Mouse (Mus musculus) midbrain, embryonic 12.5 days (tissue): Measurements from ENCODE around the gene Fbxl15. TPM values are rescaled to one million over a fixed set of nuclear protein-coding genes. Genes with fewer than 3 reads are reported as not detected.
A peak's percentile ranks its signal among the peaks of the same experiment; 100 is the strongest.

Source experiments
- ATAC-seq: fragments of 200-750 bp; cut with Nextera tagmentation; 2 replicates; pipeline ENCODE4 v1.8.0; 2017; ENCODE audit warnings: low read depth, moderate TSS enrichment, moderate library complexity; ENCODE audit not compliant: low FRiP score
- H3K27ac ChIP-seq: fragments of 300-500 bp; sonication (generic); replicated peaks from 2 replicates; pipeline ENCODE4 v1.5.1; 2016; ENCODE audit warnings: mild to moderate bottlenecking
- H3K27me3 ChIP-seq: fragments of 300-500 bp; sonication (generic); 2 replicates; pipeline ENCODE4 v1.6.1; 2016; ENCODE audit warnings: mild to moderate bottlenecking
- H3K36me3 ChIP-seq: fragments of 300-500 bp; sonication (generic); 2 replicates; pipeline ENCODE4 v1.6.1; 2016
- H3K4me1 ChIP-seq: fragments of 300-500 bp; sonication (generic); 2 replicates; pipeline ENCODE4 v1.6.1; 2016
- H3K4me2 ChIP-seq: fragments of 300-500 bp; sonication (generic); replicated peaks from 2 replicates; pipeline ENCODE4 v1.6.1; 2016; ENCODE audit warnings: mild to moderate bottlenecking, moderate library complexity
- H3K4me3 ChIP-seq: fragments of 300-500 bp; sonication (generic); 2 replicates; pipeline ENCODE4 v1.5.1; 2016; ENCODE audit warnings: mild to moderate bottlenecking
- H3K9ac ChIP-seq: fragments of 300-500 bp; sonication (generic); replicated peaks from 2 replicates; pipeline ENCODE4 v1.6.1; 2016; ENCODE audit warnings: mild to moderate bottlenecking, moderate library complexity
- H3K9me3 ChIP-seq: fragments of 300-500 bp; sonication (generic); 2 replicates; pipeline ENCODE4 v1.6.1; 2016; ENCODE audit warnings: mild to moderate bottlenecking
- WGBS: fragments of 180-500 bp; shearing (Covaris S2); methylation state at CpG from one replicate; pipeline ENCODE4 v1.1.7; 2016; 5-methylcytosine and 5-hydroxymethylcytosine counted together
- polyA plus RNA-seq: library from polyadenylated mRNA; unstranded; fragments of >200 nt; fragmentation: Nextera tagmentation; extraction: Ambion mirVana; gene quantifications from 2 replicates; pipeline ENCODE4 v1.2.1, GENCODE M21; 2016

The Fbxl15 gene
- polyA plus RNA-seq, 1 experiment from 2014 or later: 32.6 TPM

DNA sequence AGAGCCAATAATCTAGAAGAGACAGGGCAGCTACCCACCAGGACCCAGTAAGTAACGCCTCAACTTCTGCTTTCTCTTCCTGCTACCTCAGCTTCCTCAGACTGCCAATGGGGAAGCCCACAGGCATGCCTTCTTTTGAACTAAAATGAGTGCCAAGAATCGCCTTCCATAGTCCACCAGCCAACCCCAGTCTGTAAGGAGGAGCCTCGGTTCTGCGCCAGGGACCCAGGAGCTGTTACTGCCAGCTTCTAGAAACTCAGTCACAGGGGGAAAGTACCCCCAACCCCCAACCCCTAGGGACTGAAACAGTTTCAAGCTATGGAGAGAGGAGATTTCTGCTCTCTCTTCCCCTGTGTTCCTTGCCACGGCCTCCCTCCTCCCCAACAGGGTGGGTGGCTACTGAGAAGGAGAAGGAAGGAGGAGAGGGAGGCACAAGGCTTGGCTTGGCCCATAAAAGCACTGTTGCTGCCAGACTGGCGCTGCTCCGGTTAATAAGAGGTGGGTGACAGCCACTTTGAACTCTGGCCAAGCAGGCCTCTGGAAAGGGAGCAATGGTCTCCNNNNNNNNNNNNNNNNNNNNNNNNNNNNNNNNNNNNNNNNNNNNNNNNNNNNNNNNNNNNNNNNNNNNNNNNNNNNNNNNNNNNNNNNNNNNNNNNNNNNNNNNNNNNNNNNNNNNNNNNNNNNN, 11.4 kb downstream of the Fbxl15 start:
- H3K36me3 ChIP-seq: peaks cover 6% of the 10 kb centered on the region; the same call in 1 of the 2 replicates
- no peak for ATAC-seq
- 82% methylated on average over 7 of the region's 7 CpGs for whole genome bisulfite sequencing
- H3K4me2 ChIP-seq: no peak overlapping the region
- H3K9ac ChIP-seq: 0 out of 2 replicates have a peak overlapping the region, but pooled peaks have one; percentile 11
- H3K4me3 ChIP-seq: no peak overlapping the region
- no peak overlapping the region for H3K27ac ChIP-seq
- no peaks in the 10 kb centered on the region for H3K9me3 ChIP-seq
- H3K27me3 ChIP-seq: peaks cover 9% of the 10 kb centered on the region; the same call in 1 of the 2 replicates
- H3K4me1 ChIP-seq: peaks cover 16% of the 10 kb centered on the region

DNA sequence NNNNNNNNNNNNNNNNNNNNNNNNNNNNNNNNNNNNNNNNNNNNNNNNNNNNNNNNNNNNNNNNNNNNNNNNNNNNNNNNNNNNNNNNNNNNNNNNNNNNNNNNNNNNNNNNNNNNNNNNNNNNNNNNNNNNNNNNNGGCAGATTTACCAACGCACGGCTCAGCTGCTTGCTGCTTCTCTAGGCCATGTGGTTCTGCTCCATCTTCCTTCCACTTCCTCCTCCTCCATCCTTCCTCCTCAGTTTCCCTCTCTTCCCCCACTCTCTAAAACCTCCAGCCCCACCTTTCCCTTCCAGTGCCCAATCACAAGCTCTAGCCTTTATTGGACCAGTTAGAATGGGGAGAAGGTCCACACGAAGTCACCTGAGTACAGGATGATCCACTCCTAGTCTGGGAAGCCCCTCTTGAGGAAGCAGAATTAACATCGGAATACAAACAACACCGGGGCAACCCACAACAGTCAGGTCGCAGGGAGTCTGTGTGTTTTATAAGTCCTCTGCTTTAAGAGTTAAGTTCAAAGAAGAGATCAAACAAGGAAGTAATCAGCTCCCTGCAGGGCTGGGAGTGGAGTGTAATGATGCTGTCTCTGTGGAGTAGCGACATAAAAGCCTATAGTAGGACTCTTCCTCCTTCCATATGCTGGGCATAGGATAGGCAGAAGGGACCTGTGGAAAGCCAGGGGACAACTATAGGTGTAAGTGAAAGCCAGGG, 16.9 kb downstream of the Fbxl15 start:
- peaks cover 14% of the 10 kb centered on the region for H3K4me1 ChIP-seq
- 21% methylated on average over 7 of the region's 7 CpGs for WGBS
- ATAC-seq: no peak

DNA sequence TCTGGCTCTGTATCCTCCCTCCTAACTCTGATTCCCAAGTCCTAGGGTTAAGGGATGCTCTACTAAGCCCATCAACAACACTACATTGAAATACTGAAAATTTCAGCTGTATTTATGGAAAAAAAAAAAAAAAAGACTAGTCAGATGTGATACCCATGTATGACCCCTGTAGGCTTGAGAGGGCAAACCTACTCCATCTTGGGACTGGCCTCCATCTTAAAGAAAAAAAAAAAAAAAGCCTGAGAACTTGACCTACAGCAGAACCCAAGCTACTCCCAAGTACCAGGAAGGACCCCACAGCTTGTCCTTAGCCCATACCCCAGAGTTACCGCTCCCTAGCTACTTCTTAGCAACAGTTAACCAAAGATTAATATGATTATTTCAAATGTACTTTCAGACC, 19.2 kb downstream of the Fbxl15 start:
- H3K27ac ChIP-seq: no peak overlapping the region
- H3K27me3 ChIP-seq: peaks cover 48% of the 10 kb centered on the region
- no peaks in the 10 kb centered on the region for H3K36me3 ChIP-seq
- H3K4me3 ChIP-seq: no peak overlapping the region
- H3K4me2 ChIP-seq: no peak overlapping the region
- H3K9me3 ChIP-seq: no peaks in the 10 kb centered on the region
- WGBS: 100% methylated on average over 1 of the region's 1 CpGs
- H3K4me1 ChIP-seq: peaks cover 15% of the 10 kb centered on the region
- no peak overlapping the region for H3K9ac ChIP-seq
- ATAC-seq: no peak

More for the DNA sequence above, 16.9 kb downstream of the Fbxl15 start:
- Histone ChIP-seq H3K36me3 (no peaks in the 10 kb centered on the region), H3K9me3 (no peaks in the 10 kb centered on the region), H3K9ac (no peak overlapping the region), H3K4me3 (no peak overlapping the region), H3K27ac (no peak overlapping the region), H3K27me3 (peaks cover 31% of the 10 kb centered on the region), H3K4me2 (no peak overlapping the region)

DNA sequence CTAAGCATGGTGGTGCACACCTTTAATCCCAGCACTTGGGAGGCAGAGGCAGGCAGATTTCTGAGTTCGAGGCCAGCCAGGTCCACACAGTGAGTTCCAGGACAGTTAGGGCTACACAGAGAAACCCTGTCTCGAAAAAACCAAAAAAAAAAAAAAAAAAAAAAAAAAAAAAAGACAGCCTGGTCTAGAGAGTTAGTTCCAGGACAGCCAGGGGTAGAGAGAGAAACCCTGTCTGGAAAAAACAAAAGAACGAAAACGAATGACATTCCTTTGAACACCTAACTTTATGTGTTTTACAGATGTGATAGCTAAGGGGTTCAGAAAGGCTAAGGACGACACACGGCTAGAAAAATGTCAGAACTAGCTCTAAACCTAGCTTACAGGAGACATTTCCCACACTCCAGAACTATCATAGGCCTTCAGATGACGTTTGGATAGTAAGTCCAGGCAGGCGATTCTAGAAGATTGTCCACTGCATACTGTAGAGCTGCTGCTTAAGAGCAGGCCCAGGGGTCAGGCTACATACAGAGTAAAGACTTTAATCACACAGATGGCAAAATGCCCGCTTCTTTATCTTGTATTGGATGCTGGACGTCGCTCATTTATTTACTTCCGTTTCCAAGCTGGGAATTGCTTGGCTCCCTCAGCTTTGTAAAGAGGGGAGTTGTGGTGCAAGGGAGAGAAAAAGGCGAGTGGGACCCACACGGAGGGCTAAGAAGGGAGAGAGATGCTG, 20.1 kb downstream of the Fbxl15 start:
- peak overlapping the region; percentile 89 for H3K4me2 ChIP-seq
- H3K36me3 ChIP-seq: no peaks in the 10 kb centered on the region
- H3K27ac ChIP-seq: peak overlapping the region; percentile 75
- H3K4me1 ChIP-seq: peaks cover 15% of the 10 kb centered on the region
- peaks cover 55% of the 10 kb centered on the region for H3K27me3 ChIP-seq
- peak overlapping the region; percentile 54 for H3K4me3 ChIP-seq
- H3K9ac ChIP-seq: peak overlapping the region; percentile 68
- H3K9me3 ChIP-seq: no peaks in the 10 kb centered on the region
- ATAC-seq: no peak
- WGBS: 32% methylated on average over 14 of the region's 14 CpGs

DNA sequence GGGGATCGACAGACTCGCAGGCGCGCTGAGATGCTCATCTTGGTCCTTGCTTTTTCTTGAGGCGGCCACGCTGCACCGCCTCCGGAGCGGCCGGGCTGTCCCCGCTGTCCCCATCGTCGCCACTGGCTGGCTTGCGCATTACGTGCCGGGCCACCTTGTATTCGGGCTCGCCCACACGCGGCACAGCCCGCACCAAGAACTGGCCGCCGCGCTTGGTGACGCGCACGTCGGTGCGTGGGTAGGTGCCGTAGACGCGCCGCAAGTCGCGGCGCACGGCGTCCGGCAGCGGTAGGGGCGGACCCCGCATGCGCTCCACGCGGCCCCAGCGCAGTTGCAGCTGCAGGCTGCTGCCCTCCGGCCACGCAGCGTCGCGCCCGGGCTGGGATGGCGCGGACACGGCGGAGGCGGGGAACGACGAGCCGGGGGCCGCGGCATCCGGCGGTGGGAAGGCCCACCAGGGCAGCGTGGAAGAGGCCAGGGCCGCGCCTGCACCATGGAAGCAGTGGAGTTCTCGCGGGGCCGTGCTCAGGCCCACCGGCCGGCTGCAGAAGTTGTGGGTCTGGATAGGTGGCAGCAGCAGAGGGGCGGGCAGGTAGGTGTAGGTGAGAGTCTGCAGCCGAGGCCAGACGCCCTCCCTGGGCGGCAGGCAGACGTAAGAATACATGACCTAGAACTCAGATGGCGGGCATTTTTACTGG, 20.9 kb downstream of the Fbxl15 start:
- no peaks in the 10 kb centered on the region for H3K9me3 ChIP-seq
- peak overlapping the region; percentile 54 for H3K4me3 ChIP-seq
- no peaks in the 10 kb centered on the region for H3K36me3 ChIP-seq
- H3K27ac ChIP-seq: peak overlapping the region; percentile 75
- peaks cover 15% of the 10 kb centered on the region for H3K4me1 ChIP-seq
- under 1% methylated on average over 78 of the region's 78 CpGs for WGBS
- peak overlapping the region; percentile 89 for H3K4me2 ChIP-seq
- H3K9ac ChIP-seq: peak overlapping the region; percentile 68
- ATAC-seq: peak; percentile 81
- peaks cover 56% of the 10 kb centered on the region for H3K27me3 ChIP-seq

DNA sequence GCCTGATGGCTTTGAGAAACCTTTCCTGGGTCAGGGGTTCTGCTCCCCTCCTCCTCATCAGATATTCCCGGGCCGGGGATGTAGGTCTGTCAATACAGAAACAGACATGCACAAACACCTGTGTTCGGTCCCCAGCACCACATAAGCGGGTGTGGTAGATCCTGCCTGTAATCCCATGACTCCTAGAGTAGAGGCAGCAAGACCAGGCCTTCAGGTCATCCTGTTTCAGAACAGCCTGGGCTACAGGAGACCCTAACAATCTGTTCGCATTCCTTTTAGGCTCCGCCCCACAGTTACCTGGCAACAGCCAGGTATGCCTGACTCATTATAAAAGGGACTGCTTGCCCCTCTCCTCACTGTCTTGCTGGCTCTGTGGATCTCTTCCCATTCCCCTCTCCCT, 21.6 kb downstream of the Fbxl15 start:
- no peak; the same call in 1 of the 2 replicates for ATAC-seq
- Histone ChIP-seq H3K9ac (peak overlapping the region; percentile 68), H3K4me3 (peak overlapping the region; percentile 54), H3K9me3 (no peaks in the 10 kb centered on the region), H3K4me2 (peak overlapping the region; percentile 89), H3K36me3 (no peaks in the 10 kb centered on the region), H3K27ac (no peak overlapping the region), H3K4me1 (peaks cover 15% of the 10 kb centered on the region), H3K27me3 (peaks cover 51% of the 10 kb centered on the region)
- 23% methylated on average over 6 of the region's 6 CpGs for whole genome bisulfite sequencing

DNA sequence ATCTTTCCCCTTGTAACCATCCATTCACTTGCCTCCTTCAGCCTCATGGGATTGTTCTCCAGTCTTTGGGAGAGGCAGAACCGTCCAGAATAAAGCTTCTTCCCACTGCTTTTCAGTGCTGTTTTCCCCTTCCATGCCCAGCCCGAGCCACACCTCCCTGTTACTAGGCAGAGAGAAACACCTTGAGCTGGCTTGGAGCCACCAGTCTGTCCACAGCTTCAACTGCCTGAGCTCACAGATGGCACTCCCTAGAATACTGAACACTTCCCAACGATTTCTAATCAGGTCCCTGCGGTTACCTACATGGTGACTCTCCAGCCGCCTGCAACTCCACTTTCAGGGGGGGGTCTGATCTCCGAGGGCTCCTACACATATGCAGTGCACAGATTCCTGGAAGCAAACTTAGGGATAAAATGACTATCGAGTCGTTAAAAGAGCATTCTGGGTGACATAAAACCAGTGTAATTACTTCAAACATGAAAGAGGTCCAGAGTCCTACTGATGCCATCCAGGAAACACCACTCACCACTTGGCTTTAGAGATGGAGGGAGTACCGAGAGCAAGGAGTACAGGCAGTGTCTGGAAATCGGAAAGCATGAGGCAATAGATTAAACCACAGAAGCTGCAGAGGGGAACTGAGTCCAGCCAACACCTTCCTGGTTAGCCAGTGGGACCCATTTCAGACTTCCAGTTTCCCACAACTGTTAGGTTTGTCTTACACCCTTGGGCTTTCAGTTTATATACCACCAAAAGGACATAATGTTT, 22.4 kb downstream of the Fbxl15 start, which contains the start of gene 2310034G01Rik:
Gene 2310034G01Rik, minus strand, starts transcription at position 135 of the 765 bp plus-strand sequence.
- H3K27me3 ChIP-seq: peaks cover 52% of the 10 kb centered on the region
- H3K4me3 ChIP-seq: peak within 1 kb of the TSS; percentile 54
- no peak for ATAC-seq
- H3K9me3 ChIP-seq: no peaks in the 10 kb centered on the region
- peak within 1 kb of the TSS; percentile 89 for H3K4me2 ChIP-seq
- H3K27ac ChIP-seq: peak within 1 kb of the TSS; percentile 75
- peak within 1 kb of the TSS; percentile 68 for H3K9ac ChIP-seq
- H3K36me3 ChIP-seq: no peaks in the 10 kb centered on the region
- peaks cover 15% of the 10 kb centered on the region for H3K4me1 ChIP-seq
- WGBS: 69% methylated on average over 10 of the region's 10 CpGs

DNA sequence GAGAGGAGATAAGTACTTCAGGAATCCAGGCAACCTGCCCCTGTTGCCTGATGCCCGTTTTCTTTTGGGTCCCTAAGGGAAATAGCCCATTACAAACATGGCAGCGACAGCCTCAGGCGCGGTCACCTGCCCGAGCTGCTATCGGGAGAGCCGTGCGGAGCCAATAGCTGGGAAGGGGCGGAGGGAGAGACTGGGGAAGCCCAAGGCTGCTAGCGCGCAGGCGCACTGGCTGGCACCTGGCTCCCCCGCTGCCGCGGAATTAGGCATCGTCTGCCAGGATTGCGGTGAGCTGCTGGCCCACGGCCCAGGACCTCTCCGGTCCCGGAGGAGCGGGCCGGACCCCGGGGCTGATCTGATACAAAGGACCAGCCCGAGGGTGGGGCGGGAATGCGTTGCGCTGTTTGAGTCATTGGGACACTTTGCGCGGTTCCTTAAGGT, 28.7 kb downstream of the Fbxl15 start:
- under 1% methylated on average over 29 of the region's 29 CpGs for WGBS
- Histone ChIP-seq H3K4me2 (peak overlapping the region; percentile 86), H3K27ac (no peak overlapping the region), H3K9me3 (no peaks in the 10 kb centered on the region), H3K27me3 (peaks cover 37% of the 10 kb centered on the region), H3K9ac (peak overlapping the region; percentile 72), H3K36me3 (no peaks in the 10 kb centered on the region), H3K4me3 (peak overlapping the region; percentile 52), H3K4me1 (peaks cover 7% of the 10 kb centered on the region)
- peak; percentile 89 for ATAC-seq

DNA sequence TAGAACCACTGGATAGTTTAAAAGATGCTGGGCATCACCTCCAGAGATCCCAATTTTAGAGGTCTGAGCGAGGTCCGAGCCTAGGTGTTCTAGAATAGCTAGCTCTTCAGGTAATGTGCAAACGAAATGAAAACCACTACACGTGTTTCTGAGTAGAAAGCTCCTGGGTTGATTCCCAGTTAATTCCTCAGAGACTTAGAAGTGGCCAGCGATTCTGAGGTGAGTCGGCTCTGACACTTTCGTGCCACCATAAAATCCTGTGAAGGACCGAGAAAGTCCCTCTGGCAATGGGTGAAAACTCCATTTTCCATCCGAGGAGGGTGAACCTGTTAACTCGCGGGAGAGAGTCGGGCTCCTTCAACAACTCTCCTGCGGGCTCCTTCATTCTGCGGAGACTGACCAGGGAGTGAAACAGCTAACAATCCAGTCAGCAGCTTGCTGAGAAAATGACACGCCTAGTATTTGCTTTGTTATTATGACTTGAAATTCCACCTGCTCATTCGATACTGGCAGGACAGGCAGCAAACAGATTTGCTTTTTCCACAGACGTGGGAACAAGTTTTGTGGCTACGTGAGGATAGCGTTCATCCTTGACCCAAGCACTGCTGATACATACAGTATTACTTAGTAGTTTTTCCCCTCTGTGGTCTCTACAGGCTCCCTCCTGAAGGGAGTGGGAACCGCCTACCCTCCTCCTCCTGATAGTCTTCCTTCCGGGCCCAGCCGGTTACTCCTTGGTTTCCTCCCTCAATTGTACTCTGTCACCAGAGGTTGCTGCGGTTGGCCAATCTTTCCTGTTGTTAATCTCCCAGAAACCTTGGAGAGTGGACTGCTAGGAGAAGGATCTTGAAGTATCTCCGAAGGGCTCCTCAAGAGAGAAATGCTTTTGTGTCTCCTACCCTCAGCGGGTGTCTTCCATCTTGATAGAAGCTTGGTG, 29.6 kb downstream of the Fbxl15 start:
- ATAC-seq: no peak
- peaks cover 32% of the 10 kb centered on the region for H3K27me3 ChIP-seq
- H3K4me3 ChIP-seq: peak overlapping the region; percentile 52
- H3K9ac ChIP-seq: peak overlapping the region; percentile 72; the same call in 1 of the 2 replicates
- no peak overlapping the region for H3K27ac ChIP-seq
- H3K4me1 ChIP-seq: peaks cover 7% of the 10 kb centered on the region
- peak overlapping the region; percentile 86 for H3K4me2 ChIP-seq
- no peaks in the 10 kb centered on the region for H3K36me3 ChIP-seq
- 18% methylated on average over 25 of the region's 25 CpGs for WGBS
- no peaks in the 10 kb centered on the region for H3K9me3 ChIP-seq

DNA sequence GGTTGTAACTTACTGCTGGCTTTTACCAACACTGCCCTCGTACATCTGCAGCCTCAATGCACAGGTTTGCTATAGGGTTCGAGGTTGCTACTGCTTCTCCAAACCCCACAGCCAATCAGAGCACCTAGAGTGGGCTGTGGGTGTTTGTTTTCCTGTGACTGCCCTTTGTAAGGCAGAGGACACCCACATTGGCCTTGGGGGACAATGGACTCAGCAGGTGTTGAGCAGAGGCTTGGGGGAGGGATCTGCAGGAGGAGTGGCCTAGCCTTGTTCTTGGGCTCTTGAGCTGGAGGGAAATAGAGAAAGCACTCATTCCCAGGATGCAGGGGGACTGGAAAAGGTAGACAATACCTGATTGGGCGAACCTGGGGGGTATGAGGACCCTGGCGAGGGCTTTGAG, 30.4 kb downstream of the Fbxl15 start:
- Histone ChIP-seq H3K9me3 (no peaks in the 10 kb centered on the region), H3K4me2 (no peak overlapping the region), H3K4me3 (no peak overlapping the region), H3K27me3 (peaks cover 26% of the 10 kb centered on the region), H3K36me3 (no peaks in the 10 kb centered on the region), H3K4me1 (peaks cover 7% of the 10 kb centered on the region), H3K9ac (no peak overlapping the region), H3K27ac (no peak overlapping the region)
- no peak for ATAC-seq
- 63% methylated on average over 4 of the region's 4 CpGs for WGBS
